Mouse (Mus musculus): Measurements from ENCODE around the gene Enpp6. TPM values are rescaled to one million over a fixed set of nuclear protein-coding genes. Genes with fewer than 3 reads are reported as not detected.

The Enpp6 gene
- polyA plus RNA-seq, 1 experiment from 2014 or later: 0.34 TPM

- Histone ChIP-seq H3K4me1 (ENCODE audit: control insufficient read depth, low read depth, low read length) (no peaks in the 10 kb centered on the region), H3K36me3 (ENCODE audit: control insufficient read depth, insufficient read depth) (no peaks in the 10 kb centered on the region), H3K27ac (ENCODE audit: low read length) (no peak overlapping the region), H3K4me2 (ENCODE audit: low read depth, low read length) (no peak overlapping the region), H3K27me3 (ENCODE audit: control insufficient read depth, insufficient read depth, low read depth, low read length) (no peaks in the 10 kb centered on the region), H3K9me3 (replicated peaks; ENCODE audit: control insufficient read depth, low read length) (no peaks in the 10 kb centered on the region), H3K4me3 (ENCODE audit: low read depth, low read length) (no peak overlapping the region), H3K9ac (ENCODE audit: low read depth, low read length) (no peak overlapping the region)
- WGBS (ENCODE audit: insufficient replicate concordance): 65% methylated on average over 8 of the region's 8 CpGs
- no peak for ATAC-seq (ENCODE audit: low read depth)
Measured at GRCm38 (mm10) chr8:47021135-47021555, 34.5 kb downstream of the Enpp6 start.

- WGBS (ENCODE audit: insufficient replicate concordance): 48% methylated on average over 4 of the region's 4 CpGs
- no peak for ATAC-seq (ENCODE audit: low read depth)
- no peak overlapping the region for H3K27ac ChIP-seq (ENCODE audit: low read length)
- no peaks in the 10 kb centered on the region for H3K4me1 ChIP-seq (ENCODE audit: control insufficient read depth, low read depth, low read length)
- H3K4me2 ChIP-seq (ENCODE audit: low read depth, low read length): no peak overlapping the region
- no peaks in the 10 kb centered on the region for H3K9me3 ChIP-seq (replicated peaks; ENCODE audit: control insufficient read depth, low read length)
- no peaks in the 10 kb centered on the region for H3K27me3 ChIP-seq (ENCODE audit: control insufficient read depth, insufficient read depth, low read depth, low read length)
- no peak overlapping the region for H3K4me3 ChIP-seq (ENCODE audit: low read depth, low read length)
- no peak overlapping the region for H3K9ac ChIP-seq (ENCODE audit: low read depth, low read length)
- H3K36me3 ChIP-seq (ENCODE audit: control insufficient read depth, insufficient read depth): no peaks in the 10 kb centered on the region
Measured at GRCm38 (mm10) chr8:47024612-47025011, 37.9 kb downstream of the Enpp6 start.

GRCm38 (mm10) chr8:47026841-47027490 is 40.3 kb downstream of the Enpp6 start:
- ATAC-seq (ENCODE audit: low read depth): no peak
- Histone ChIP-seq H3K4me3 (ENCODE audit: low read depth, low read length) (no peak overlapping the region), H3K36me3 (ENCODE audit: control insufficient read depth, insufficient read depth) (no peaks in the 10 kb centered on the region), H3K9me3 (replicated peaks; ENCODE audit: control insufficient read depth, low read length) (no peaks in the 10 kb centered on the region), H3K4me2 (ENCODE audit: low read depth, low read length) (no peak overlapping the region), H3K4me1 (ENCODE audit: control insufficient read depth, low read depth, low read length) (no peaks in the 10 kb centered on the region), H3K27me3 (ENCODE audit: control insufficient read depth, insufficient read depth, low read depth, low read length) (no peaks in the 10 kb centered on the region), H3K27ac (ENCODE audit: low read length) (no peak overlapping the region), H3K9ac (ENCODE audit: low read depth, low read length) (no peak overlapping the region)
- WGBS (ENCODE audit: insufficient replicate concordance): 61% methylated on average over 10 of the region's 10 CpGs

GRCm38 (mm10) chr8:47028474-47028873 is 41.8 kb downstream of the Enpp6 start:
- no peak for ATAC-seq (ENCODE audit: low read depth)
- Histone ChIP-seq H3K36me3 (ENCODE audit: control insufficient read depth, insufficient read depth) (no peaks in the 10 kb centered on the region), H3K4me3 (ENCODE audit: low read depth, low read length) (no peak overlapping the region), H3K27me3 (ENCODE audit: control insufficient read depth, insufficient read depth, low read depth, low read length) (no peaks in the 10 kb centered on the region), H3K9me3 (replicated peaks; ENCODE audit: control insufficient read depth, low read length) (no peaks in the 10 kb centered on the region), H3K27ac (ENCODE audit: low read length) (no peak overlapping the region), H3K4me2 (ENCODE audit: low read depth, low read length) (no peak overlapping the region), H3K4me1 (ENCODE audit: control insufficient read depth, low read depth, low read length) (no peaks in the 10 kb centered on the region), H3K9ac (ENCODE audit: low read depth, low read length) (no peak overlapping the region)
- 60% methylated on average over 6 of the region's 6 CpGs for WGBS (ENCODE audit: insufficient replicate concordance)

- Histone ChIP-seq H3K4me1 (ENCODE audit: control insufficient read depth, low read depth, low read length) (no peaks in the 10 kb centered on the region), H3K27ac (ENCODE audit: low read length) (no peak overlapping the region), H3K27me3 (ENCODE audit: control insufficient read depth, insufficient read depth, low read depth, low read length) (no peaks in the 10 kb centered on the region), H3K36me3 (ENCODE audit: control insufficient read depth, insufficient read depth) (no peaks in the 10 kb centered on the region), H3K4me2 (ENCODE audit: low read depth, low read length) (no peak overlapping the region), H3K9me3 (replicated peaks; ENCODE audit: control insufficient read depth, low read length) (no peaks in the 10 kb centered on the region), H3K4me3 (ENCODE audit: low read depth, low read length) (no peak overlapping the region), H3K9ac (ENCODE audit: low read depth, low read length) (no peak overlapping the region)
- no peak for ATAC-seq (ENCODE audit: low read depth)
- WGBS (ENCODE audit: insufficient replicate concordance): 76% methylated on average over 19 of the region's 19 CpGs
Measured at GRCm38 (mm10) chr8:47030321-47030720, 43.6 kb downstream of the Enpp6 start.

GRCm38 (mm10) chr8:47032081-47032480 is 45.4 kb downstream of the Enpp6 start:
- 47% methylated on average over 7 of the region's 7 CpGs for WGBS (ENCODE audit: insufficient replicate concordance)
- no peak for ATAC-seq (ENCODE audit: low read depth)
- no peaks in the 10 kb centered on the region for H3K4me1 ChIP-seq (ENCODE audit: control insufficient read depth, low read depth, low read length)
- no peak overlapping the region for H3K27ac ChIP-seq (ENCODE audit: low read length)
- H3K9me3 ChIP-seq (replicated peaks; ENCODE audit: control insufficient read depth, low read length): no peaks in the 10 kb centered on the region
- no peaks in the 10 kb centered on the region for H3K27me3 ChIP-seq (ENCODE audit: control insufficient read depth, insufficient read depth, low read depth, low read length)
- no peak overlapping the region for H3K9ac ChIP-seq (ENCODE audit: low read depth, low read length)
- no peak overlapping the region for H3K4me3 ChIP-seq (ENCODE audit: low read depth, low read length)
- H3K4me2 ChIP-seq (ENCODE audit: low read depth, low read length): no peak overlapping the region
- no peaks in the 10 kb centered on the region for H3K36me3 ChIP-seq (ENCODE audit: control insufficient read depth, insufficient read depth)

- Histone ChIP-seq H3K36me3 (ENCODE audit: control insufficient read depth, insufficient read depth) (no peaks in the 10 kb centered on the region), H3K4me2 (ENCODE audit: low read depth, low read length) (no peak overlapping the region), H3K4me3 (ENCODE audit: low read depth, low read length) (no peak overlapping the region), H3K27ac (ENCODE audit: low read length) (no peak overlapping the region), H3K9me3 (replicated peaks; ENCODE audit: control insufficient read depth, low read length) (no peaks in the 10 kb centered on the region), H3K4me1 (ENCODE audit: control insufficient read depth, low read depth, low read length) (no peaks in the 10 kb centered on the region), H3K27me3 (ENCODE audit: control insufficient read depth, insufficient read depth, low read depth, low read length) (no peaks in the 10 kb centered on the region), H3K9ac (ENCODE audit: low read depth, low read length) (no peak overlapping the region)
- no peak for ATAC-seq (ENCODE audit: low read depth)
- 59% methylated on average over 4 of the region's 4 CpGs for WGBS (ENCODE audit: insufficient replicate concordance)
Measured at GRCm38 (mm10) chr8:47033976-47034375, 47.3 kb downstream of the Enpp6 start.

- Histone ChIP-seq H3K9ac (ENCODE audit: low read depth, low read length) (no peak overlapping the region), H3K4me3 (ENCODE audit: low read depth, low read length) (no peak overlapping the region), H3K27me3 (ENCODE audit: control insufficient read depth, insufficient read depth, low read depth, low read length) (no peaks in the 10 kb centered on the region), H3K4me1 (ENCODE audit: control insufficient read depth, low read depth, low read length) (no peaks in the 10 kb centered on the region), H3K4me2 (ENCODE audit: low read depth, low read length) (no peak overlapping the region), H3K36me3 (ENCODE audit: control insufficient read depth, insufficient read depth) (no peaks in the 10 kb centered on the region), H3K9me3 (replicated peaks; ENCODE audit: control insufficient read depth, low read length) (no peaks in the 10 kb centered on the region), H3K27ac (ENCODE audit: low read length) (no peak overlapping the region)
- no peak for ATAC-seq (ENCODE audit: low read depth)
- WGBS (ENCODE audit: insufficient replicate concordance): 65% methylated on average over 8 of the region's 8 CpGs
Measured at GRCm38 (mm10) chr8:47036501-47036900, 49.8 kb downstream of the Enpp6 start.

- no peak overlapping the region for H3K27ac ChIP-seq (ENCODE audit: low read length)
- WGBS (ENCODE audit: insufficient replicate concordance): 59% methylated on average over 5 of the region's 5 CpGs
- no peaks in the 10 kb centered on the region for H3K27me3 ChIP-seq (ENCODE audit: control insufficient read depth, insufficient read depth, low read depth, low read length)
Measured at GRCm38 (mm10) chr8:47037405-47037804, 50.7 kb downstream of the Enpp6 start.

More at GRCm38 (mm10) chr8:47037405-47037804, 50.7 kb downstream of the Enpp6 start:
- Histone ChIP-seq H3K36me3 (ENCODE audit: control insufficient read depth, insufficient read depth) (no peaks in the 10 kb centered on the region), H3K4me3 (ENCODE audit: low read depth, low read length) (no peak overlapping the region), H3K4me2 (ENCODE audit: low read depth, low read length) (no peak overlapping the region), H3K4me1 (ENCODE audit: control insufficient read depth, low read depth, low read length) (no peaks in the 10 kb centered on the region), H3K9ac (ENCODE audit: low read depth, low read length) (no peak overlapping the region), H3K9me3 (replicated peaks; ENCODE audit: control insufficient read depth, low read length) (no peaks in the 10 kb centered on the region)
- no peak for ATAC-seq (ENCODE audit: low read depth)

Data from liver, embryonic 16.5 days (tissue).